Mouse (Mus musculus): ENCODE results near the gene Mgarp.
"Not testable (repeated sequence)": the region's sequence is repeated elsewhere in the genome, so short reads cannot be mapped to it uniquely, and the experiment has no call there.

Mgarp gene

DNA sequence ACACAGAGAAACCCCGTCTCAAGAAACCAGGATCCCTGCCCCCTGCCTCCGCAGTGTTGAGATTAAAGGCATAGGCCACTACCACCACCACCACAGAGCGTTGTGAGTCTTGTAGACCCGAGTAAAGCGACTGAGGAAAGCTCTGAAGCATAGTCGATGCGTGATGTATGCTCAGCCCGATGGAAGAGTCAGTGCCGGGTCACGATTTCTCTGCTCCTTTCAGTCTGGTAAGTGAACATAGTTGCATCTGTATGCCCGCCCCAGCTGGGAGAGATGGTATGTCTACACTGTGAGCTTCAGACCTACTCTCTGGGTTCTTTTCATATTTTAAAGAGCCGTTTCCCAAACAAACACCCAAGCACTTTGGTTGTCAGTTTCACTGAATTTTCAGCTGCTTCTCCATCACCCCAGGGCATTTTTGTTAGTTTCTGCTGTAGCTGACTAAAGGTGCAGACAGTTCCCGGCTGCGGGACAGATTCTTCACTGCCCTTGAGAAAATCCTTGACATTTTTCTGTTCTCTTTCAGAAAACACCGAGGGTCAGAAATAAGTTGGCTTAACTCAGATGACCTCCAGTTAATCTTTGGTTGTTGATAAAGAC lies 1.3 kb upstream of the Mgarp start:
- in situ Hi-C loops (cut with MboI, MseI): no loop called here

DNA sequence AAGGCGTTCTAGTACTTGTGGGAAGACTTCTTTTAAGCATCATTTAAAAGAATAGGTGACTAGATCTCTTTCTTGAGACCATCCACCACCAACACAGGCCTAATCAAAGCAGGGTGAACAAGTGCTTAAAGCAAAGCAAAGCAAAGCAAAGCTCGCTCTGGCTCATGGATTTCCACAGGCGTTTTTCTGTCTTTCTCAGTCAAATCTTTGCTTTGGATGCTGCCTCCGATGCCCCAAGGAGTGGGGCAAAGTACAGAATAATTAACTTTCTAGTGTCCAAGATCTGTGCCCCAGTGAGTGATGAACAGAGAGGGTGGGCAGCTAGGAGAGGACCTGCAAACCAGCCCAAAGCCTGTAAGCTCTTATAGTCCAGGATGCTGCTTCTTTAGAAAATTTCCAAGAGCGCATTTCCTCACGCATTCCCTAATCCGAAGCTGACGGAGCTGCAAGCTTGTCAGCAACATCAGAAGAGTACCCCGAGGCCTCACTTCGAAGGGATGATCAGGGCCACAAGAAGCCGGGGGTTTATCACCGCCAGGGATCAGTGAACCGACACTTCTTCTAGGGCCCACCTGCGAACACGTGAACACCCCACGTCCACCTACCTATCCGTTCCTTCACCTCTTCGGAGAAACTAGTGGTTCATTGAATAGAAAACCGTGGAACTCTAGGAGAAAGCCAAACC lies 935 bp downstream of the Mgarp start:
- in situ Hi-C loops (cut with MboI, MseI): no loop called here

DNA sequence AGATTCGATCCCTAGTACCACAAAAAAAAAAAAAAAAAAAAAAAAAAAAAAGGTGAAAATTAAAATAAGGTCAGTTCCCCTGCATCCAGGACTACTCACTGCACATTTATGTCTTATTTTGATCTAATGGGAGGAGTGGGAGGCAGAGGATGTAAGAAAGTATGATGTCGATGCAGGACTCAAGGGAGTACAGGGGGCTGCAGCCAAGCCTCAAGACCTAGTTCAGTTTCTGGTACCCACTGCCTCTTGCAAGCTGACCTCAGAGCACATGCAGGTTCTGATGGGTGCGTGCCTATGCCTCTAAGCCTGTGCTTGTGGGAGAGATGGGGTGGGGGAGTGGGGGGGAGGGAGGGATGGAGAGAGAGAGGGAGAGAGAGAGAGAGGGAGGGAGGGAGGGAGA lies 1.7 kb downstream of the Mgarp start:
- in situ Hi-C loops (cut with MboI, MseI): no loop called here

DNA sequence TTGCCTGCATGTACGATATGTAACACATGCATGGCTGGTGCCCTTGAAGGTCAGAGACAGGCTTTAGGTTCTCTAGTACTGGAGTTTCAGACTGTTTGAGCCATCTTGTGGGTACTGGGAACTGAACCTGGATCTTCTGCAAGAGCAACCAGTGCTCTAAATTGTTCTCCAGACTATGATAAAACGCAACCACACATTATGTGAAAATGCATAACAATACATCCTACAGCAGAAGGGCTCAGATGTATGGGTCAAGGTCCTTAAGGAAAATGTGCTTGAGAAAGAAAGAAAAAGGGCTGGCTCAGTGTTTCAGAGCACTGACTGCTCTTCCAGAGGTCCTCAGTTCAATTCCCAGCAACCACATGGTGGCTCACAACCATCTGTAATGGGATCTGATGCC lies 2.9 kb downstream of the Mgarp start:
- in situ Hi-C loops (cut with MboI, MseI): no loop called here

DNA sequence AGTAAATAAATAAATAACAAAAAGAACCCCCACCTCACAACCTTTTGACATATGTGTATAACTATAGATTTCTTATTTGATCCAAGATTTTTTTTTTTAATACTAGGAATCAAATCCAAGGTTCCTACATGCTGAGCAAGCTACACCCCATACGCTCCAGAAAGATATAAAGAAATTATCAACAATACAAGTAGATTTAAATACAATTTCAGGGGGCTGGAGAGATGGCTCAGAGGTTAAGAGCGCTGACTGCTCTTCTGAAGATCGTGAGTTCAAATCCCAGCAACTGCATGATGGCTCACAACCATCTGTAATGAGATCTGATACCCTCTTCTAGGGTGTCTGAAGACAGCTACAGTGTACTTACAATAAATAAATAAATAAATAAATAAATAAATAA lies 3.5 kb downstream of the Mgarp start:
- in situ Hi-C loops (cut with MboI, MseI): not testable (repeated sequence)

DNA sequence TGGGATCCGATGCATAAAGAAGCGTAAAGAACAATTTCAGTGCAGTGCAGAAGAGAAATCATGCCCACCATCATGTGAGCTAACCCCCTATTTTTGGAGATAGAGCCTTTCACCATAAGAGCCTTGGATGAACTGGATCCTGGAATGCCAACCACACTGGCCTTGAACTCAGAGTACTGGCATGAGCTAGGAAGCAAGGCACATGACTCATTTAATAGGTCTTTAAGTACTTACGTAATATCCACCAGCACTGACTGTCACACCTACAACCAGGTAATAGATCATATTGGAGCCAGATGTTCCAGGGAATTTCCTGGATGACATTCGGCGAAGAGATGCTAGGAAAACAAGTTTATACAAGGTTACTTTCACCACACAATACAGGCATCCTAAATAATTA lies 4.9 kb downstream of the Mgarp start:
- in situ Hi-C loops (cut with MboI, MseI): no loop called here

DNA sequence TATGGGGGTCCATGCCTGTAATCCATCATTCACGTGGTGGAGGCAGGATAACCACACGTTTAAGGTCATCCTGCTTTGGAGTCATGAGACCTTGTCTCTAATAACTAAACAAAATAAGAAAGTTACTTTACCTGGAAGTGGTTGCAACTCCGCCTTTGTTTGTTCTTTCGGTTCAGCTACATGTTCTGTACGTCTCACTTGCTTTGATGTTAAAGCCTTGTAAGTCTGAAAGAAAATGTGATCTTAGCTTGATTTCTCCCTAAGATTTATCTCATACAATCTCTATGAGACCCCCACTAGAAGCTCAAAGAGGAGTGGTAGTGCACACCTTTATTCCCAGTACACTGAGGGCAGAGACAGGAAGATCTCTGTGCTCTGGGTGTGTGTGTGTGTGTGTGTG lies 5.4 kb downstream of the Mgarp start:
- in situ Hi-C loops (cut with MboI, MseI): no loop called here

DNA sequence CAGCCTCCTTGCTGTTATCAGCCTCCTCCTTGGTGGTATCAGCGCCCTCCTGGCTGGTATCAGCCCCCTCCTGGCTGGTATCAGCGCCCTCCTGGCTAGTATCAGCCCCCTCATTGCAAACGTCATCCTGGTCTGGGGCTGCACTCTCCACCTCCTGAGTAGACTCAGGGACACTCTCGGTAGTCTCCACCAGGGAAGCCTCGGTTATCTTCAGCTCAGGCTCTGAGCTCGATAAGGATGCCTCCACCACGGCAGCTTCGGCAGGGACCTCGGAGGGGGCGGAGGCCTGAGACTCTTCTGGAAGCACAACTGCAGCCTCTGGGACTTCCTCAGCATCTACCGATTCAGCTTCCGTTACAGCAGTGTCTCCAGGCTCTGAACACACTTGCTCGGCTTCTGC lies 7.6 kb downstream of the Mgarp start:
- in situ Hi-C loops (cut with MboI, MseI): loop anchor here (10.0 kb wide), 1 partner anchor 814 kb away; no protein-coding TSS in a partner anchor

DNA sequence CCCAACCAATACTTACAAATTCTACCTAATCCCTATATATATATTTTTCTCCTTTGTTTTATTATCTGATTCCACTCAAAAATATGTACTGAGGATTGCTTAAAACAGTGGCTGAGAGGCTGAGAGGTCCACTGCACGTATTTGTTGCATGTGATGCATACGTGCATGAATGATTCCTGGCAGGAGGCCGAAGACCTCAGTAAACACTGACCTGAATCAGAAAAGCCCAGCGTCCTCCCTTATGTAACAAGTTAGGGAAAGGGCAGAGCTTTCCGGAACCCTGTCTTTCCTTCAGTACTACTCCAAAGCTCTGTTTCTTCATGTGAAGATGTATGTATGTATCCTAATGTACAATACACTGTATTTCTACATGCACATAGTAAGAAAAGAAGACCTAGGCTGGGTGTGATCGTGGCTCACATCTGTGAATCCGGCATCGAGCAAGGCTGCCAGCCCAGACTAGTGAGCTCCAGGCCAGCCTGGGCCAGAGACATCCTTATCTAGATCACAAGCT lies 8.6 kb downstream of the Mgarp start:
- in situ Hi-C loops (cut with MboI, MseI): loop anchor here (10.0 kb wide), 1 partner anchor 813 kb away; no protein-coding TSS in a partner anchor

DNA sequence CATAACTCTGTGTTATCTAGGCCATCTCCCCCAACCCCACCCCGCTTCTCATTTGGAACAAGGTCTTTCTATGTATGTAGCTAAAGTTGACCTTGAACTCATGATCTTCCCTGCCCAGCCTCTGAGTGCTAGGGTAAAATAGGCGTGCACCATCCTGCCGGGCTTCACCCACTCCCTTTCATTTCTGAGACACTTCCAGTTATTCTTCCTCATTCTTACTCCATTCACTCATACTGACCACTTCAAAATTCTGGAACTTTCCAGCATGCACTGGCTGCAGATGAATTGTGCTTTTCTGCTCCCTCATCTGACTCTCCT lies 9.4 kb downstream of the Mgarp start:
- in situ Hi-C loops (cut with MboI, MseI): loop anchor here (10.0 kb wide), 1 partner anchor 812 kb away; no protein-coding TSS in a partner anchor

DNA sequence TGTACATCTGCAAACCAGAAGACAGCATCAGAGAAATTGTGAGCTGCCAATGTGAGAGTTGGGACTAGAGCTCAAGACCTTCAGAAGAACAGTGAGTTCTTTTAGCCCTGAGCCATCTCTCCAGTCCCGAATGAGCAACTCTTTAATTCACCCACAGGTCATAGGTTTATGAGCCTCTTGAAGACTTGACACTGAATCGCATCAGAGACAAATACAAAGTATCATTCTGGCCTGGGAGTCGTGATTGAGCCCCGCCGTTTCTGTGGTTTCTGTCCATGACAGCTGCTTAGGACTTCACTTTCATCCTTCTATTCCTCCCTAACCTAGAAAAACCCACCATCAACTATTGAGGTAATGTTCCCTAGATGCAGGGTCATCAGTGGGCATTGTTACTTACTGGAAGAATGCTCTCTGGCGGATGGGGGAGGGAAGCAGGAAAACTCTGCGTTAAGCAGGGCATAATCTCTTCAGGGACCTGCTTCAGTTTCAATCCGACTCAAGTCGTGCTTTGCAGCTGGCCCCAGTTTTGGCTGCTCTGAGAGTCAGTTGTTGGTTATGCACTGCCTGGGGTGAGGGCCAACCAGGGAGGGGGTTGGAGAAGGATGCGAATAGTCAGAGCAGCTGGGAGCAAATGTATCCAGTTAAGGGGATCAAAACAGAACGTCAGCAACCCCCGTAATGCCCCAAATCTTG lies 10.0 kb downstream of the Mgarp start:
- in situ Hi-C loops (cut with MboI, MseI): loop anchor here (10.0 kb wide), 1 partner anchor 812 kb away; no protein-coding TSS in a partner anchor

DNA sequence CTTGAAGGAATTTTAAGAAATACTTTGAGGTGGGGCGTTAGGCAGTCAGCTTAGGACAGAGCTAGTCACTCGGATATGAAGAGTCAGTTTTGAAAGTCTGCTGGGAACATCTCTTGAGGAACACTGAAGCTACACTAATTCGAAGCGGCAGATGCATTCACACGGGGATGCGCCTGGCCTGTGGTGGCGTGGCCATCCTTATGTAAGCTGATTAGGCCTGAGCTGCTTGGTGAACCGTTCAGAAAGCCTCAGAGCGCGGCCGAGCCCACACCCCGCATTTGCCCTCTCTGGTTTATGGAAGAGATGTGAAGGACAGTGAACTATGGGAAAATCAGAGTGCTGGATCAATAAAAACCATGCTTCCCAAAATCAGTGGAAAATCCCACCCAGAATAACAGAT lies 13.1 kb downstream of the Mgarp start:
- in situ Hi-C loops (cut with MboI, MseI): loop anchor here (10.0 kb wide), 1 partner anchor 809 kb away; no protein-coding TSS in a partner anchor

DNA sequence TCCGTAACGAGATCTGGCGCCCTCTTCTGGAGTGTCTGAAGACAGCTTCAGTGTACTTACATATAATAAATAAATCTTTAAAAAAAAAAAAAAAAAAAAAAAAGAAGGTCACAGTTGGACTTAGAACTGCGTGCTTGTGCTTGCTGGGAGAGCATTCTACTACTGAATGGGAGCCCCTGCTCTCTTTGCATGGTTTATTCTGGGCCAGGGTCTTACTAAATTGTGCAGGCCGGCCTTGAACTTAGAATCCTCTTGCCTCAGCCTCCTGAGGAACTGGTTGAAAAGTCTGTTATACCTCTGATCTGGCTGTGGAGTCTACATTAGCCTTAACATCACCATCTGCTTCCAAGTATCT lies 15.9 kb downstream of the Mgarp start:
- in situ Hi-C loops (cut with MboI, MseI): loop anchor here (10.0 kb wide), 1 partner anchor 806 kb away; no protein-coding TSS in a partner anchor

DNA sequence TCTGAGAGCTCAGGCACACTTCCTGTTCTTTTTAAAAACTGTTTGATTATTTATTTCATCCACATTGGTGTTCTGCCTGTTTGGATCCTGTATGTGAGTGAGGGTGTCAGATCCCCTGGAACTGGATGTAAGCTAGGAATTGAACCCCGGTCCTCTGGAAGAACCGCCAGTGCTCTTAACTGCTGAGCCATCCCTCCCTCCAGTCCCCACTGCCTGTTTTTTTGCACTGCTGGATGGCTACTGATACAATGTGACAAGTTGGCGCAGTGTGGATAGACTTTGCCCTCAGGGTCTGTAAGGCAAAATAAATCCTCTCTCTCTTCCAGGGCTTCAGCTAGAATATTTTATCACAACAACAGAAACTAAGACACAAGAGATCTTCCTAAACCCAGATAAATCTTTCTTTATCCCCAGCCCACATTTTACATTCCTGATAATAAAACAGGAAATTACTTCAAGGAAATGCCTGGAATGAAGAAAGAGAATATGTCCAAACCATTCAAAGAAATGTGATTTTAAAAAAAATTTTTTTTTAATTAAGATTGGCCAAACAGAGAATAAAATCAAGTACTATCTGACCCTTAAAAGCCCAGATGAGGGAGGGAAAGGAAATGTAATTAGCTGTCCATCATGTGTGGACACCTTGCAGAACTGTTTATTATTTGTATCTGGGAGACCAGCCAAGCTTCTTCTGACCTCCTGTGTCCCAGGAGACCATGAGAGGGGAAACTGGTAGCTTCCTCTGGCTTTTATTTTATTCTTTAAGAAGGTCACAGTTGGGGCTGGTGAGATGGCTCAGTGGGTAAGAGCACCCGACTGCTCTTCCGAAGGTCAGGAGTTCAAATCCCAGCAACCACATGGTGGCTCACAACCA lies 16.5 kb downstream of the Mgarp start:
- in situ Hi-C loops (cut with MboI, MseI): loop anchor here (10.0 kb wide), 1 partner anchor 805 kb away; no protein-coding TSS in a partner anchor

DNA sequence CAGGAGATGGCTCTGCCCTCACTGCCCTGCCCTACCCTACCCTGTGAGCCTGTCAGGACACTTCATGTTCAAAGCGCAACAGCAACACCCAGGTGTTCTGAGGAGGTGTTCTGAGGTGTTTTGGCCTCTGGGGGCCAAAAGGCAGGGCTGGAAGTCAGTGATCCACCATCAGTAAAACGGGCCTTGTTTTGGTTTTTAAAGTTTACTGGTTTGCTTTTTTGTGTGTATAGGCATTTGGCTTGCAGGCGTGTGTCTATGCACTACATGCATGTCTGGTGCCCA lies 17.9 kb downstream of the Mgarp start:
- in situ Hi-C loops (cut with MboI, MseI): no loop called here

DNA sequence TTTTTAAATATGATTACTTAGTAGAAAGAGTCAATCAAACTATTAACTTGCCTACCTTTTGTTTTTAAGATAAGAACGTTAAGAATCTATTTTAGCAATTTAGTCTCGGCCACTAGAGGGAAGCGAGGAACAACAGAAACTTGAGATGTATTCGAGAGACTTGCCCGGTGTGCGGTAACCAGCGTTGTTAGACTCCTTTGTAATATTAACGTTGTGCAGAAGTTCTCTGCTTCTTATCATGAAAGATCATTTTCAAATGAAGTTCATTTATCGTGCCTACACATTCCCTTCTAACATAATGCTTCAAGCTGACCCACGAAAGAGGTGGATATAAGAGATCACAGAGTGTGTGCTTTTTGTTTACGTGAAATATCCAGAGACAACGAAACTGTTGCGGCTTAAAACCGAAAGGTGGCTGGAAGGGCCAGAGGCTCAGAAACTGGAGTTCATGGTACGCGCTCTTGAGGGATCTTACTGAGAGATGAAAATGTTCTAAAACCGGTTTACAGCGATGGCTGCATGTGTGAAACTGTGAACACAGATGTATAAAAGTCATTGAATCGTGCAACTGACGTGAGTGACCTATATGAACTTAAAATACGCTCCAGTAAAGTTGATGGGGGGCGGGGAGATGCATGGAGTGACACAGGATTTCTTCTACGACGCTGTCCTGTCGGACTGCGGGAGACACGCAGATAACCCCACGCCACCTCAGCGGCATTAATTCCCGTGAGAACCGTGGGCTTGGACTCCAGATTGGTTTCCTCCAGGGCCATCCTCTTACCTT lies 18.5 kb downstream of the Mgarp start:
- in situ Hi-C loops (cut with MboI, MseI): no loop called here

DNA sequence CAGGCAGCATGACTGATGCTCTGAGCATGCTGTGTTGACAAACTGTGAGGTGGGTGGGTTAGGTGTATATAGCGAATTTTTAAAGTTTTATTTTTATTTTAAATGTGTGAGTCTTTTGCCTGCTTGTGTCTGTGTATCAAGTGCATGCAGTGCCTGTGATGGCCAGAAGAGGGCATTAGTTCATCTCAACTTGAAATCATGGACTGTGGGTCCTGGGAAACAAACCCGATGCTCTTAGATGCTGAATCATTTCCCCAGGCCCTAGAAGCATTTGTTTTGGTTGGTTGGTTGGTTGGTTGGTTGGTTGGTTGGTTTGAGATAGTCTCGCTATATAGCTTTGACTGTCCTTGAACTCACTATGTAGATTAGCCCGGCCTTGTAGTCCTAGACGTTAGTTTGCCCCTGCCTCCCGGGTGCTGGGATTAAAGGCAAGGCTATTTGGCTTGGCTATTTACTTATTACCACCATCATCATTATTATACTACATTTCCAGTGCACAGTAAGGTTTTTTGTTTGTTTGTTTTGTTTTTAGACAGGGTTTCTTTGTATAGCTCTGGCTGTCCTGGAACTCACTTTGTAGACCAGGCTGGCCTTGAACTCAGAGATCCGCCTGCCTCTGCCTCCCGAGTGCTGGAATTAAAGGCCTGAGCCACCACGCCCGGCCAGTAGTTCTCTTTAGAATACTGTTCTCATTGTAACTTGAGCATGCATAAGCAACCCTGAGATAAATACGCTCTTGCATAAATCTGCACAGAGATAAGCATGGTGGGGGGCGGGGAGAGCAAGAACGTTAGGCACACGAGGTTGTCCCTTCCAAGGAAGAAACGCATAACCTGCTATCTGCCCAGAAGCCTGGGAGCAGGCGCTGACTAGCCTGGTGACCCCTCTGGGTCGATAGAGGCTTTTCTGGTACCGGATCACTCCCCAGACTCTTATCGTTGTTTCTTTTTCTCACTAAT lies 21.0 kb downstream of the Mgarp start:
- in situ Hi-C loops (cut with MboI, MseI): no loop called here

DNA sequence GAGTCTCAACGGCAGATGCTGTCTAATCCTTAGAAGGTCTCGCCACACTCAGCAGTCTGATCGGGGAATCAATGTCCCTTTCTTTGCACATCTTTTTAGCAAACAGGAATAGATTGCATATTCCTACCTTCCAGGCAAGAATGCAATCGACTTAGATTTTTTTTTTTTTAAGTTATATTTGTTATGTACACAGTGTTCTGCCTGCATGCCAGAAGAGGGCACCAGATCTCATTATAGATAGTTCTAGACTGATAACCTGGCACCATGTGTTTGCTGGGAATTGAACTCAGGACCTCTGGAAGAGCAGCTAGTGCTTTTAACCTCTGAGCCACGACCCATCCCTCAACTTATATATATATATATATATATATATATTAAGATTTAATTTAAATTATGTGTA lies 23.0 kb downstream of the Mgarp start:
- in situ Hi-C loops (cut with MboI, MseI): loop anchor here (5.0 kb wide), 1 partner anchor 34 kb away; the partner anchor contains the start of gene Ndufc1

DNA sequence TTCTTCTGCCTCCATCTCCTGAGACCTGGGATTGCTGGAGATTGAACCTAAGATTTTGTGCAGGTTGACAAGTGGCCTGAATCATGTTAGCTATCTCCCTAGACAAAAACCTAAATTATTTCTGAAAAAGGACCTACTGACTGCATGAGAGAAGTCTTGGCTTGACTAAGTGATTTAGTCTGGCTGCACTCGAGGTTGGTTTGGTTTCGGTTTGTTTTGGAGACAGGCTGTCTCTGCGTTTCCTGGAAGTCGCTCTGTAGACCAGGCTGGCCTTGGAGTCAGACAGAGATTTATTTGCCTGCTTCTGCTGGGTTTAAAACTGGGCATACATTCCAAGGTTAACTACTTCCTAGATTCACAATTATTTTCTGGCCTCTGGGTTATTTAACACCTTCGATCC lies 23.7 kb downstream of the Mgarp start:
- in situ Hi-C loops (cut with MboI, MseI): loop anchor here (5.0 kb wide), 1 partner anchor 34 kb away; the partner anchor contains the start of gene Ndufc1

DNA sequence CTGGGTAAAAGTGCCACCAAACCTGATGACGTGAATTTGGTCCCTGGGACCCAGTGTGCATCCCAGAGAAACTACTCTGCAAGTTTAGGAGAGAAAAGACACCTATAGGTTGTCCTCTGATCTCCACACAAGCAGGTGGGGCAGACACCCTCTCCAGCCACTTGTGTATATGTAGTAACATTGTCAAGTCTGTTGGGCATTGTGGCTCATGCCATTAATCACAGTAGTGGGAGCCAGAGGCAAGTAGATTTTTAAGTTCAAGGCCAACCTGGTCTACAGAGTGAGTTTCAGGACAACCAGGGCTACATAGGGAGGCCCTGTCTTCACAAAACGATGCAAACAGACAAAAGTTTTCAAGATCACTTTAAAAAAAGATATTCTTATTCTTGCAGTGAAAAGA lies 24.7 kb downstream of the Mgarp start:
- in situ Hi-C loops (cut with MboI, MseI): loop anchor here (5.0 kb wide), 1 partner anchor 35 kb away; the partner anchor contains the start of gene Ndufc1
